Mouse (Mus musculus): Measurements from ENCODE around the gene Armh3.

- TF ChIP-seq CTCF (IDR thresholded peaks at IDR 0.05; ENCODE audit: borderline replicate concordance, extremely low read depth, insufficient read depth, insufficient read length), result no peak
- no peak for TF ChIP-seq POLR2A (IDR thresholded peaks at IDR 0.05; ENCODE audit: borderline replicate concordance, extremely low read depth, insufficient read depth, insufficient read length, poor library complexity, severe bottlenecking)
These were observed 185.5 kb downstream of the Armh3 start for GRCm38 (mm10) chr19:45812673-45813252.

All from brain, embryonic 14.5 days (tissue).